Mouse (Mus musculus): Measurements from ENCODE around the gene Glis3.

Gene Glis3

GRCm38 (mm10) chr19:28531750-28532149 is 148.1 kb downstream of the Glis3 start:
- DNase-seq (ENCODE audit: low spot score): no peak

- DNase-seq (ENCODE audit: low spot score): no peak
Observed at GRCm38 (mm10) chr19:28530846-28531245, 149.0 kb downstream of the Glis3 start.

- DNase-seq (ENCODE audit: low spot score): no peak
Observed at GRCm38 (mm10) chr19:28529006-28529405, 150.9 kb downstream of the Glis3 start.

GRCm38 (mm10) chr19:28527446-28527845 is 152.4 kb downstream of the Glis3 start:
- no peak for DNase-seq (ENCODE audit: low spot score)

- DNase-seq (ENCODE audit: low spot score): no peak
Observed at GRCm38 (mm10) chr19:28525331-28525730, 154.5 kb downstream of the Glis3 start.

GRCm38 (mm10) chr19:28522289-28522688 is 157.6 kb downstream of the Glis3 start:
- DNase-seq (ENCODE audit: low spot score): no peak

GRCm38 (mm10) chr19:28520761-28521181 is 159.1 kb downstream of the Glis3 start:
- no peak for DNase-seq (ENCODE audit: low spot score)

GRCm38 (mm10) chr19:28520128-28520745 is 159.6 kb downstream of the Glis3 start:
- no peak for DNase-seq (ENCODE audit: low spot score)

- DNase-seq (ENCODE audit: low spot score): no peak
Observed at GRCm38 (mm10) chr19:28519296-28519695, 160.6 kb downstream of the Glis3 start.

GRCm38 (mm10) chr19:28518846-28519245 is 161.0 kb downstream of the Glis3 start:
- no peak for DNase-seq (ENCODE audit: low spot score)

- no peak for DNase-seq (ENCODE audit: low spot score)
Observed at GRCm38 (mm10) chr19:28518266-28518665, 161.6 kb downstream of the Glis3 start.

- no peak for DNase-seq (ENCODE audit: low spot score)
Observed at GRCm38 (mm10) chr19:28517464-28518080, 162.3 kb downstream of the Glis3 start.

GRCm38 (mm10) chr19:28516487-28516886 is 163.4 kb downstream of the Glis3 start:
- no peak for DNase-seq (ENCODE audit: low spot score)

- DNase-seq (ENCODE audit: low spot score): no peak
Observed at GRCm38 (mm10) chr19:28512475-28512874, 167.4 kb downstream of the Glis3 start.

GRCm38 (mm10) chr19:28511910-28512309 is 168.0 kb downstream of the Glis3 start:
- no peak for DNase-seq (ENCODE audit: low spot score)

GRCm38 (mm10) chr19:28505376-28505775 is 174.5 kb downstream of the Glis3 start:
- DNase-seq (ENCODE audit: low spot score): no peak

GRCm38 (mm10) chr19:28503011-28503410 is 176.9 kb downstream of the Glis3 start:
- DNase-seq (ENCODE audit: low spot score): no peak

GRCm38 (mm10) chr19:28500975-28501374 is 178.9 kb downstream of the Glis3 start:
- DNase-seq (ENCODE audit: low spot score): no peak

- DNase-seq (ENCODE audit: low spot score): no peak
Observed at GRCm38 (mm10) chr19:28500505-28500904, 179.4 kb downstream of the Glis3 start.

GRCm38 (mm10) chr19:28499786-28500185 is 180.1 kb downstream of the Glis3 start:
- DNase-seq (ENCODE audit: low spot score): no peak

- DNase-seq (ENCODE audit: low spot score): no peak
Observed at GRCm38 (mm10) chr19:28495926-28496325, 184.0 kb downstream of the Glis3 start.

- DNase-seq (ENCODE audit: low spot score): no peak
Observed at GRCm38 (mm10) chr19:28493605-28494260, 186.1 kb downstream of the Glis3 start.

GRCm38 (mm10) chr19:28478055-28478454 is 201.8 kb downstream of the Glis3 start:
- no peak for DNase-seq (ENCODE audit: low spot score)
